Mouse (Mus musculus): ENCODE data around the gene Stxbp3.

Gene Stxbp3

GRCm38 (mm10) chr3:108795554-108796299 is 44.6 kb downstream of the Stxbp3 start:
- no peak for DNase-seq

- no peak for DNase-seq
Observed at GRCm38 (mm10) chr3:108794780-108795179, 45.5 kb downstream of the Stxbp3 start.

GRCm38 (mm10) chr3:108792420-108792819 is 47.9 kb downstream of the Stxbp3 start:
- no peak for DNase-seq

GRCm38 (mm10) chr3:108791054-108791706 is 49.1 kb downstream of the Stxbp3 start:
- no peak for DNase-seq

GRCm38 (mm10) chr3:108790499-108790898 is 49.8 kb downstream of the Stxbp3 start:
- no peak for DNase-seq

GRCm38 (mm10) chr3:108789299-108789698 is 51.0 kb downstream of the Stxbp3 start:
- no peak for DNase-seq

GRCm38 (mm10) chr3:108788455-108788794 is 51.9 kb downstream of the Stxbp3 start:
- DNase-seq, result peak; percentile 24 to 54

- DNase-seq, result no peak
Observed at GRCm38 (mm10) chr3:108787754-108788454, 52.4 kb downstream of the Stxbp3 start.

GRCm38 (mm10) chr3:108786520-108786919 is 53.8 kb downstream of the Stxbp3 start:
- no peak for DNase-seq

GRCm38 (mm10) chr3:108782364-108782895 is 57.9 kb downstream of the Stxbp3 start:
- DNase-seq, result no peak

- DNase-seq, result no peak
Observed at GRCm38 (mm10) chr3:108781884-108782270, 58.4 kb downstream of the Stxbp3 start.

- no peak for DNase-seq
Observed at GRCm38 (mm10) chr3:108781238-108781883, 59.0 kb downstream of the Stxbp3 start.

GRCm38 (mm10) chr3:108778761-108779540 is 61.4 kb downstream of the Stxbp3 start:
- no peak for DNase-seq

- no peak for DNase-seq
Observed at GRCm38 (mm10) chr3:108772811-108773210, 67.5 kb downstream of the Stxbp3 start.

- DNase-seq, result no peak
Observed at GRCm38 (mm10) chr3:108772211-108772610, 68.1 kb downstream of the Stxbp3 start.

- DNase-seq, result peak; percentile 72 to 78
Observed at GRCm38 (mm10) chr3:108770725-108771368, 69.5 kb downstream of the Stxbp3 start.

- DNase-seq, result no peak
Observed at GRCm38 (mm10) chr3:108769547-108769946, 70.8 kb downstream of the Stxbp3 start.

GRCm38 (mm10) chr3:108767416-108767815 is 72.9 kb downstream of the Stxbp3 start:
- DNase-seq, result no peak

GRCm38 (mm10) chr3:108766943-108767342 is 73.4 kb downstream of the Stxbp3 start:
- DNase-seq, result no peak

- DNase-seq, result no peak
Observed at GRCm38 (mm10) chr3:108765476-108765875, 74.8 kb downstream of the Stxbp3 start.

- DNase-seq, result peak in 1 of 2 experiments; percentile 10
Observed at GRCm38 (mm10) chr3:108764976-108765375, 75.3 kb downstream of the Stxbp3 start.

- DNase-seq, result no peak
Observed at GRCm38 (mm10) chr3:108763691-108764090, 76.6 kb downstream of the Stxbp3 start.

Data from kidney, postnatal 36 days (tissue).